Mouse (Mus musculus): ENCODE measurements around the gene Irf2bpl. TPM values are rescaled to one million over a fixed set of nuclear protein-coding genes. Genes with fewer than 3 reads are reported as not detected.

The Irf2bpl gene
- polyA plus RNA-seq, 1 experiment from 2014 or later: 75.9 TPM

DNA sequence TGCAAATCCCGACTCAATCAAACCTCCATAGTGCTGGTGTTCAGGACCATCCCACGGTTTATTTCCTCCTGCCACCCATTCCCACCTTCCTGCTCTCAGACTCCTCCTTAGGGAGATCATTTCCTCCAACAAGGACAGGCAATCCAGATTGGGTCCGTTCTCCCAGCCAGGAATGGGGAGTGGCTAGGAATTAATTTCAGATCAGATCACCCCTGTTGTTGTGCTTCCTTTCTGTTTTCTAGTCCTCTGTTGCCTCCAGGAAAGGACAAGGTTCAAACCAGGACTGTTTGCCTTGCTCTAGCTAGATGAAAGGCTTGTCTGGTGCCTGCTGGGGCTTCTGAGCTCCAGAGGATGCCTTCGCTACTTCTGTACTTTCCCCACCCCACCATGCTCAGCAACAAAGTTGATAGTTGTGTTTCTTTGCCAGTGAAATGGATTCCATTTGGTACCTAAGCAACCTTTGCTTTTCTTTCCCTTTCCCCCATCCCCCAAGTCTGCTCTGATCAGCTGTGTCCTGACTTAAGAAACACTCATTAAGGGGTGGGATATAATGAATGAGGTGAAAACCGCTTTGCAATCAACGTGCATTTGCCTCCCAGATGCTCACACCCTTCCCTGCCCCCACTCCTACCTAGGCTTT is 5.0 kb downstream of the Irf2bpl start:
- Histone ChIP-seq H3K4me1 (peaks cover 40% of the 10 kb centered on the region), H3K36me3 (no peaks in the 10 kb centered on the region; the same call in 1 of the 2 replicates), H3K27ac (peak overlapping the region; percentile 74), H3K9me3 (replicated peaks) (no peaks in the 10 kb centered on the region), H3K4me2 (replicated peaks) (peak overlapping the region; percentile 96), H3K4me3 (no peak overlapping the region), H3K9ac (no peak overlapping the region), H3K27me3 (no peaks in the 10 kb centered on the region)
- no peak for ATAC-seq (ENCODE audit: low FRiP score)
- 39% methylated on average over 6 of the region's 6 CpGs for WGBS

DNA sequence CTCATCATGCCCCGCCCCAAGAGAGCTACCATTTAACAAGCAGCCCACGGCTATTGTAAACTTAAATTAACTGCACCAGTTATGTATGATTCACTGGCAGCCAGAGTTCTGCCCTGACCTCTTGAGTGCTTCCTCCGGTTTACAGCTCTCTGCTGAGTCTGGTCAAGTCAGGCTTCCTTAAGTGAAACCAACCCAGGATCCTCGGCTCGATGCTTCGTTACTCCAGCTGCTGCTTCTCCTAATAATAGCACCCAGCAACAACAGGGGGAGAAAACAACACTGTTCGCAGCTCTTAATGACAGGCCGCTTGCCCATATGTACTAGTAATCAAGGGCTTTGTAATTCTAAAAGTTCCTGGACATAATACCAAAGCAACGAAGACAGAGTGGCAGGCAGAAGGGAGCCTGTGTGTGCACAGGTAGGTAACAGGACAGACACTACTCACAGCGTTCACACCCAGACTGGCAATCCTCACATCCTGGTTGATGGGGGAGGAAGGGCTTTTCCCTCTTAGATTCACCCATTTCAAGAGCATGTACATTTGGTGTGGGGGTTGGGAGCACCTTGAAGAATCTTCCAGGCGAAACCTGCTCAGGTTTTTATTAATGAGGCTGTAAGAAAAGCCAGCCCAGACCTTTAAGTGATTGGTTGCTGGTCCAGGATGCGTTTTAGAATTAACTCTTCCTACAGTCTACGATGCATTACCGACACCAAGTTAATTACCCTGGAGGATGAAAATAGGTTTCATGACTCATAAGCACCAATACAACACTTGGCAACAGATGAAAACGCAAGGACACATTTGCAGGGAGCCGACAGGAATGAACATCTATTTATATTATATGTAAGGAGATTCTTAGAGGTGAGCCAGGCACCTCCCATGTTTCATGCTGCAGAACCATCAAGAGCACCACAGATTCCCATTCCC is 5.9 kb downstream of the Irf2bpl start:
- 71% methylated on average over 16 of the region's 16 CpGs for WGBS
- Histone ChIP-seq H3K9ac (no peak overlapping the region), H3K27ac (peak overlapping the region; percentile 74), H3K27me3 (no peaks in the 10 kb centered on the region), H3K9me3 (replicated peaks) (no peaks in the 10 kb centered on the region), H3K4me3 (no peak overlapping the region), H3K36me3 (no peaks in the 10 kb centered on the region; the same call in 1 of the 2 replicates), H3K4me2 (replicated peaks) (peak overlapping the region; percentile 96), H3K4me1 (peaks cover 40% of the 10 kb centered on the region)
- no peak for ATAC-seq (ENCODE audit: low FRiP score)

DNA sequence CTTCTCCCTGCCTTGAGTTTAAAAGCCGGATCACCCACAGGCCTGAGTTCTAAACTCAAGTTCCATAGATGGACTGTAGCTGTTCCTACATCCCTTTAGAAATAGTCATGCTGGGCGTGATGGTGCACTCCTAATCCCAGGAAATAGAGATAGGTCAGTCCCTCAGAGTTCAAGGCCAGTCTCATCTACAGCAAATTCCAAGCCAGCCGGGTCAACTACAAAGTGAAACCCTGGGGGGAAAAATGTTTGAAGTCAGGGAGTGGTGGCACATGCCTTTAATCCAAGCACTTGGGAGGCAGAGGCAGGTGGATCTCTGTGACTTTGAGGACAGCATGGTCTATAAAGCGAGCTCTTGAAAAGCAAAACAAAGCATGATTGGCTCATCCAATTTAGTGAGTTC is 7.6 kb downstream of the Irf2bpl start:
- ATAC-seq (ENCODE audit: low FRiP score): no peak
- H3K4me2 ChIP-seq (replicated peaks): no peak overlapping the region
- H3K27ac ChIP-seq: no peak overlapping the region
- H3K4me3 ChIP-seq: no peak overlapping the region
- no peaks in the 10 kb centered on the region for H3K9me3 ChIP-seq (replicated peaks)
- H3K36me3 ChIP-seq: no peaks in the 10 kb centered on the region; the same call in 1 of the 2 replicates
- peaks cover 33% of the 10 kb centered on the region for H3K4me1 ChIP-seq
- no peak overlapping the region for H3K9ac ChIP-seq
- 91% methylated on average over 4 of the region's 4 CpGs for WGBS
- H3K27me3 ChIP-seq: no peaks in the 10 kb centered on the region

DNA sequence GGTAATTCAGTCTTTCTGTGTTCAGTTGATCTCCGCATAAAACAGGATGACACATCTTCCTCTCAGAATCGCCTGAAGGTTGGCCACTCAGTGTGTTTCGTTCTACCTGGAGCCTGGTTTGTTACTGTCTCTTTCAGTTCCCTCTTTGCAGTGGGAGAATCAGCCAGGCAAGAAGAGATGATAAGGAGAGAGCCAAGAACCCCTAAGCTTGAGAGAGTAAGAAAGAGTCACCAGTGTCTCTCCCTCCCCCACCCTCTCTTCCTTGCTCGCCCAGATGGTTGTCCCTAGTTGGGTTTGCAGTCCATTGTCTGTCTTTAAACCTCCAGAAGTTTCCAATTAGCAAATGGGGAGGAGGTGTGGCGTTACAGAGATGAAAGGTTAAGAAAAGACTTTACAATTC is 8.5 kb downstream of the Irf2bpl start:
- ATAC-seq (ENCODE audit: low FRiP score): no peak
- Histone ChIP-seq H3K27ac (no peak overlapping the region), H3K9ac (no peak overlapping the region), H3K4me2 (replicated peaks) (no peak overlapping the region), H3K36me3 (no peaks in the 10 kb centered on the region), H3K27me3 (no peaks in the 10 kb centered on the region), H3K4me1 (peaks cover 29% of the 10 kb centered on the region), H3K9me3 (replicated peaks) (no peaks in the 10 kb centered on the region), H3K4me3 (no peak overlapping the region)
- WGBS: 76% methylated on average over 5 of the region's 5 CpGs

DNA sequence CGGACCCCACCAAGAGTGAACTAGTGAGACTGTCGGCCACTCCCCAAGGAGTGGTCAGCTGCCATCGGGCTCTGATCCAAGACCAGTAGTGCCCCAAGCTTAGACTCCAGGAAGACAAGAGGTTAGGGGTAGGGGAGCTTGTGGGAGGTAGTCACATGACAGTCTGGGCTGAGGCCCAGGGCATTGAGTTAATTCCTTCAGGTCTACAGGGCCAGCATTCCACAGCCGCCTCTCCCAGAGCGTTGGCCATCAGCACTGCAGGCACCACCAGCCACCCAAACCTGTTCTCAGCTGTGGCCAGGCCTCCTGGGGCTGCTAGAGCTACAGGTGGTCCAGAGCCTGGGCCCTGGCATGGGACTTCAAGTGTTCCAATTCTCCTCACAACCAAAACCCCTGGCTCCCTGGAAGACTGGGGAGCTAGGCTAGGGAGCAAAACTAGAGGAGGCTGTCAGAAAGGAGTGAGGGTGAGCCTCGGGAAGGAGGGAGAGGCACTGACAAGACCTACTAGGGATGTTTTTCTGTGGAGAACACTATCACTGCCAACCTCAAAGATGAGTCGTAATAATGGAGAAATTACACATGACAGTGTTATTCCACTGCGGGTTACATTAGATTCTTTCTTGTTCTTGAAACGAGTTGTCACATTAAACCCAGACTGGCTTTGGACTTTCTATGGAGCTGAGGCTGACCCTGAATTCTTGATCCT is 12.1 kb downstream of the Irf2bpl start:
- H3K27ac ChIP-seq: no peak overlapping the region
- 69% methylated on average over 9 of the region's 9 CpGs for WGBS

DNA sequence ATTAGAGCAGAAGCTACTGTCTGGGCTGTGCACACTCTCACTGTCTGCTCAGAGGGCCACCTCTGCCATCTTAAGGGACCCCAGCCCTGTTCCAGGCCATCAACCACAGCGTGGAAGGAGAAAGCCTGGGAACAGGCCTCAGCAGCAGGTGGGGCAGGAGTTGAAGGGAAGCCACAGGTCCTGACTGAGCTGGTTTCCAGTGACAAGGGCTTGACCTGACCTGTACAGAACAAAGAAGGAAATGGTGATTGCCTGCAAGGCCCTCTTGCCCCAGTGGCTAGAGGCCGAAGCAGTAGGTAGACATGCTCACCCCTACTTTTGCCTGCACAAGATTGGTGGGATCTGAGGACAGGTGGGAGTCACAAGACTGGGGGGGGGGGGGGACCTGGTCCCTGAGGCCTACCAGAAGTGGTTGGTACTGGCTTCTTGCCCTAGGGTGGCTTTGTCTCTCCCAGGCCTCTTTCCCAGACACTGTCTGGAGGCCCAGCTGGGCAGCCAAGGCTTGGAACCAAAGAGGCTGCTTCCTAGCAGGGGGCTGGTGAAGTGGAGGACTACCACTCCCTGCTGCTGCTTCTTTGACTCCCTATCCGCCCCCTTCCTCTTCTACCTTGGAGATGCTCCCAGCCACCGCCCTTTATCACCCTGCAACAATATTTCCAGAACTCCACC is 12.8 kb downstream of the Irf2bpl start:
- H3K4me3 ChIP-seq: no peak overlapping the region

More for the DNA sequence above, 12.1 kb downstream of the Irf2bpl start:
- H3K27me3 ChIP-seq: no peaks in the 10 kb centered on the region
- no peaks in the 10 kb centered on the region for H3K36me3 ChIP-seq
- H3K4me3 ChIP-seq: no peak overlapping the region
- H3K9ac ChIP-seq: no peak overlapping the region
- H3K4me1 ChIP-seq: peaks cover 4% of the 10 kb centered on the region; the same call in 1 of the 2 replicates
- no peak for ATAC-seq (ENCODE audit: low FRiP score)
- H3K4me2 ChIP-seq (replicated peaks): no peak overlapping the region
- no peaks in the 10 kb centered on the region for H3K9me3 ChIP-seq (replicated peaks)

DNA sequence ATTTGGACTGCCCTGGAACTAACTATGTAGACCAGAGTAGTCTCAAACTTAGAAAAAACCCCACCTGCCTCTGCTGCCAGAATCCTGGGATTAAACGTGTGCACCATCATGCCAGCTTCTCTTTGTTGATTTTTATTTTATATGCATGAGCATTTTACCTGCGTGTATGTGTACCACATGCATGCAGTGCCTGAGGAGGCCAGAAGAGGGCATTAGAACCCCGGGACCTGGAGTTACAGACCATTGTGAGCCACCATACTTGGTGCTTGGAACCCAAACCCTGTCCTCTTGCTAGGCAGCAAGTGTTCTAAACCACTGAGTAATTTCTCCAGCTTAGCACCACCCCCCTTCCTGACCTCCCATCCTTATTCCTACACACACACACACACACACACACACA is 13.6 kb downstream of the Irf2bpl start:
- no peaks in the 10 kb centered on the region for H3K27me3 ChIP-seq
- no peaks in the 10 kb centered on the region for H3K9me3 ChIP-seq (replicated peaks)
- H3K27ac ChIP-seq: no peak overlapping the region
- no peak for ATAC-seq (ENCODE audit: low FRiP score)
- no peak overlapping the region for H3K4me3 ChIP-seq
- no peak overlapping the region for H3K4me2 ChIP-seq (replicated peaks)
- H3K36me3 ChIP-seq: no peaks in the 10 kb centered on the region
- no peak overlapping the region for H3K9ac ChIP-seq
- H3K4me1 ChIP-seq: peaks cover 4% of the 10 kb centered on the region; the same call in 1 of the 2 replicates
- 98% methylated on average over 3 of the region's 3 CpGs for WGBS

More for the DNA sequence above, 12.8 kb downstream of the Irf2bpl start:
- Histone ChIP-seq H3K9me3 (replicated peaks) (no peaks in the 10 kb centered on the region), H3K4me1 (peaks cover 4% of the 10 kb centered on the region; the same call in 1 of the 2 replicates), H3K9ac (no peak overlapping the region), H3K27ac (no peak overlapping the region), H3K4me2 (replicated peaks) (no peak overlapping the region), H3K27me3 (no peaks in the 10 kb centered on the region), H3K36me3 (no peaks in the 10 kb centered on the region)
- WGBS: 81% methylated on average over 4 of the region's 4 CpGs
- ATAC-seq (ENCODE audit: low FRiP score): no peak

DNA sequence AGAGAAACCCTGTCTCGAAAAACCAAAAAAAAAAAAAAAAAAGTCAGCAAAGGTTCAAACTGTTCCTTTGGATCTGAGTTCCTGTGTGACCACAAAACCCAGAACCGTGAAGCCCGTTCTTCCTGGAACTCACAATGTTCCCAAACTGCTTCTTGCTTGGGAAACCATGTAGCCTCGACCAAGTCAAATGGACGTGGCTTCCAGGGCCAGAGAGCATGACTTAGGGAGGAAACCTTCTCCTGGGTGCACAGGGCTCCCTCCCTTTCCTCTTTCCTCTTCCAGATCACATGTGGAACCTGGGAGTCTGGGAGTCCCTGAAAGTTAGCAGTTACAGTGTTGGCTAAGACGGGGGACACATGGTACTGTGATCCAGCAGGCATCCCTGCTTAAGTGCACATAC is 14.8 kb downstream of the Irf2bpl start:
- 89% methylated on average over 6 of the region's 6 CpGs for WGBS
- H3K4me3 ChIP-seq: no peak overlapping the region

DNA sequence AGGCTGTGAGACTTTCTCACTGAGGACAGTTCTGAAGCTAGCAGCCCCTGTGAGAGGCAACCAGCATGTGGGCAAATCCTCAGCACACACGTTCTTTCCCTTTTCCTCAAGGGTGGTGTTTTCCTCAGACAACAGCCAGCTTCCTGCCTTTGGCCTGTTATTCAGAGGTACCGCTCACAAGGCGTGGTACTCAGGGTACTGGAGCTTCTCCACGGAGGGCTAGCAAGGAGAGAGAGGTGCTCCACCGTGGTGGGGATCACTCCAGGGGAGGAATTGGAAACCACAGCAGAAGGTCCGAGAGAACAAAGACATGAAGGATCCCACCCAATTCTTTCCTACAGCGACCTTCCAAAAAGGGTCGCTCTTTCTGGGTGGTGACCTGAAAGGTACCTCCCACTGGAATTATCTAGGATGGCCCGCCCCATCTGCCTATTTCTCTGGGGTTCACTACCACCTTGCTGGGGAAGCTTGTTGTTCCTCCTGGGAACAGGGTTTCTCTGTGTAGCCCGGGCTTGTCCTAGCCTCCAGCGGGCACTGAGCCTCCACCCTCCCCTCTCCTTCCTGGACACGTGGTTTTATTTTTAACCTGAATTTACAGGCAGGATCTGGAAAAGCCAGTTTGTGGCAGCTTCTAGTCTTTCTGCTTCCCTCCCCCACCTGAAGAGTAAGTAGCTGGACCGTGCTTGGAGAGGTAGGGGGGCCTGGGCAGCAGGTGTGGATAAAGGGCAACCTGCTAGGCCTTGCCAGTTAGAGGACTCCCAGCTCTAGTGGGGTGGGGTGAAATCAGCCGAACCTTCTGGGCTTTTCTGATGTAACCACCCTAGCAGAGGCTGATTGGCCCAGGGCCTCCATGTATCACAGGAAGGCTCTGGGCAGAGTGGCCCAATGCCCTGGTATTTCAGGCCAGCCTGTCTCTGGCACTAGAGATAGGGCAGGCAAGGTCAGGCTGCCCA is 17.1 kb downstream of the Irf2bpl start:
- ATAC-seq (ENCODE audit: low FRiP score): 0 out of 2 replicates have a peak, but pooled peaks have one; percentile 32
- WGBS: 50% methylated on average over 14 of the region's 14 CpGs

More for the DNA sequence above, 14.8 kb downstream of the Irf2bpl start:
- no peak for ATAC-seq (ENCODE audit: low FRiP score)
- no peak overlapping the region for H3K9ac ChIP-seq
- no peaks in the 10 kb centered on the region for H3K9me3 ChIP-seq (replicated peaks)
- H3K4me1 ChIP-seq: peaks cover 4% of the 10 kb centered on the region; the same call in 1 of the 2 replicates
- no peak overlapping the region for H3K27ac ChIP-seq
- H3K27me3 ChIP-seq: no peaks in the 10 kb centered on the region
- H3K4me2 ChIP-seq (replicated peaks): no peak overlapping the region
- H3K36me3 ChIP-seq: no peaks in the 10 kb centered on the region

DNA sequence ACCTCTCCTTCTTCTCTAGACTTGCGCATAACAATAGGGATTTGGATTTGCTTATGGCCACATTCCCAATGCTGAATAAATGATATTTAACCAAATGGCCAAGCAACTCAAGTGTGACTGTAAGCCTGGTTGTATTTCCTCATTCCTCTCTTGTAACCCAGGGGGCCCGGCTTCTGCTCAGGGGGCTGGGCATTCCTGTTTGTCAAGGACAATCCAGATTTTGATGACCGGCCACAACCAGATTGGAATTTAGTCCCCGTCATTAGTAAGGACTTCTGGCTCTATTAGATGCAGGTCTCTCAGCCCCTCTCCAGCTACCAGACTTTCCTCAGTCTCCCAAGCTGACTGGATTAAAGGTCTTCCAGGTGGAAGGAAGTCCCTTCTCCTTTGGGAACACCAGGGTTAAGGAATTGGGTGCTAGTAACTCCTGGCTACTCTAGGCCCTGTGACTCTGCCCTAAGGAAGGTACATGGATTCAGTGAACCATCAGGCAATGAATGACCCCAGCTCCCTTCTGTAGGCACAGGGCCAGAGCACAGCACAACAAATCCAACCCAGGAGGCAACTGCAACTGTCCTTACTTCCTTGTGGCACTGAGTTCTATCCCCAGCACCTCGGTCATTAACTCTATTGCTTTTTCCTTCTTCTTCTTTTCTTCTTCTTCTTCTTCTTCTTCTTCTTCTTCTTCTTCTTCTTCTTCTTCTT is 20.1 kb downstream of the Irf2bpl start:
- no peak for ATAC-seq (ENCODE audit: low FRiP score)
- WGBS: 93% methylated on average over 5 of the region's 5 CpGs
- Histone ChIP-seq H3K9me3 (replicated peaks) (no peaks in the 10 kb centered on the region), H3K27ac (no peak overlapping the region), H3K4me3 (no peak overlapping the region), H3K4me1 (peaks cover 12% of the 10 kb centered on the region), H3K4me2 (replicated peaks) (no peak overlapping the region), H3K27me3 (no peaks in the 10 kb centered on the region), H3K9ac (no peak overlapping the region), H3K36me3 (no peaks in the 10 kb centered on the region)

More for the DNA sequence above, 17.1 kb downstream of the Irf2bpl start:
- H3K9me3 ChIP-seq (replicated peaks): no peaks in the 10 kb centered on the region
- H3K4me1 ChIP-seq: peaks cover 4% of the 10 kb centered on the region; the same call in 1 of the 2 replicates
- no peak overlapping the region; the same call in 1 of the 2 replicates for H3K27ac ChIP-seq
- H3K9ac ChIP-seq: no peak overlapping the region
- no peak overlapping the region for H3K4me3 ChIP-seq
- no peak overlapping the region for H3K4me2 ChIP-seq (replicated peaks)
- H3K36me3 ChIP-seq: no peaks in the 10 kb centered on the region
- no peaks in the 10 kb centered on the region for H3K27me3 ChIP-seq

All from hindbrain, embryonic 12.5 days (tissue).